ENCODE assay signal across 8 mouse cellular contexts in genomic region chr19:7240291-7240690, GRCm38 (mm10). TPM values are rescaled to one million over a fixed set of nuclear protein-coding genes. Genes with fewer than 3 reads are reported as not detected.
DNase-seq lines count a peak whose midpoint lies in the region; ATAC-seq lines count a peak whose summit lies in the region.

No protein-coding gene starts in this region.

- H3K36me3 ChIP-seq in lung, embryonic 16.5 days (ENCODE audit: control insufficient read depth, insufficient read depth, low read length), result 0 out of 2 replicates have a peak, but pooled peaks cover 4% of the 10 kb centered on the region
- H3K36me3 ChIP-seq in hindbrain, embryonic 10.5 days, result peaks cover 32% of the 10 kb centered on the region
- H3K36me3 ChIP-seq in midbrain, embryonic 10.5 days, result peaks cover 35% of the 10 kb centered on the region

- peaks cover 8% of the 10 kb centered on the region for H3K4me1 ChIP-seq in lung, embryonic 16.5 days (replicated peaks; ENCODE audit: control insufficient read depth, insufficient read depth, low read length)
- peaks cover 28% of the 10 kb centered on the region for H3K4me1 ChIP-seq in hindbrain, embryonic 10.5 days (replicated peaks)
- peaks cover 28% of the 10 kb centered on the region for H3K4me1 ChIP-seq in midbrain, embryonic 10.5 days

- H3K9me3 ChIP-seq in lung, embryonic 16.5 days (ENCODE audit: control insufficient read depth, low read length), result no peaks in the 10 kb centered on the region
- no peaks in the 10 kb centered on the region for H3K9me3 ChIP-seq in hindbrain, embryonic 10.5 days
- H3K9me3 ChIP-seq in midbrain, embryonic 10.5 days (replicated peaks), result no peaks in the 10 kb centered on the region

- no peak for ATAC-seq in lung, embryonic 16.5 days (ENCODE audit: low read depth)
- 0 out of 2 replicates have a peak, but pooled peaks have one; percentile 11 for ATAC-seq in common myeloid progenitor, adult 5-6 weeks (replicated peaks; ENCODE audit: low read depth, poor library complexity, severe bottlenecking)

- peak overlapping the region; percentile 59 for H3K4me2 ChIP-seq in lung, embryonic 16.5 days (ENCODE audit: low read depth, low read length)

- H3K9ac ChIP-seq in lung, embryonic 16.5 days (ENCODE audit: low read length), result peak overlapping the region; percentile 81

- no peaks in the 10 kb centered on the region for H3K27me3 ChIP-seq in lung, embryonic 16.5 days (ENCODE audit: control insufficient read depth, insufficient read depth, low read depth, low read length)
- H3K27me3 ChIP-seq in hindbrain, embryonic 10.5 days (ENCODE audit: insufficient read depth, poor library complexity, severe bottlenecking), result peaks cover 17% of the 10 kb centered on the region; the same call in 1 of the 2 replicates
- peaks cover 20% of the 10 kb centered on the region for H3K27me3 ChIP-seq in midbrain, embryonic 10.5 days (ENCODE audit: low read depth, poor library complexity, severe bottlenecking)

- WGBS in lung, embryonic 16.5 days, result under 1% methylated on average over 13 of the region's 13 CpGs
- 5% methylated on average over 13 of the region's 13 CpGs for WGBS in hindbrain, embryonic 10.5 days
- WGBS in midbrain, embryonic 10.5 days, result 7% methylated on average over 13 of the region's 13 CpGs

- H3K4me3 ChIP-seq in lung, embryonic 16.5 days (ENCODE audit: low read length), result peak overlapping the region; percentile 77
- peak overlapping the region; percentile 86 for H3K4me3 ChIP-seq in hindbrain, embryonic 10.5 days
- H3K4me3 ChIP-seq in midbrain, embryonic 10.5 days, result peak overlapping the region; percentile 87

- H3K27ac ChIP-seq in lung, embryonic 16.5 days (ENCODE audit: low read length), result 0 out of 2 replicates have a peak overlapping the region, but pooled peaks have one; percentile 0
- peak overlapping the region; percentile 95 for H3K27ac ChIP-seq in hindbrain, embryonic 10.5 days
- peak overlapping the region; percentile 96 for H3K27ac ChIP-seq in midbrain, embryonic 10.5 days (replicated peaks)

- DNase-seq in lung, postnatal 10 days, result no peak
- DNase-seq in hindbrain, embryonic 10.5 days (ENCODE audit: low spot score), result no peak
- DNase-seq in midbrain, embryonic 10.5 days (ENCODE audit: low spot score), result no peak
- DNase-seq in right cerebral cortex, postnatal 36 days (ENCODE audit: low spot score in 2 of 2), result no peak
- DNase-seq in frontal cortex, postnatal 14 days (ENCODE audit: low spot score in 2 of 2), result no peak
- DNase-seq in adrenal gland, postnatal 10 days, result no peak

RNA-seq across cellular contexts. Expression of gene Naa40, which starts 0.7 kb away (rescaled TPM):
- 54.3 and 56.1 TPM in 2 replicates for polyA plus RNA-seq in lung, embryonic 16.5 days (2015; fragmentation: Nextera tagmentation; extraction: Ambion mirVana)
- 31.5 and 39.4 TPM in 2 replicates for total RNA-seq in common myeloid progenitor, adult 5-6 weeks (2017)
- 89.8 and 96.5 TPM in 2 replicates for polyA plus RNA-seq in hindbrain, embryonic 10.5 days (2016; fragmentation: Nextera tagmentation; extraction: Ambion mirVana)
- 105 and 107 TPM in 2 replicates for polyA plus RNA-seq in midbrain, embryonic 10.5 days (2016; fragmentation: Nextera tagmentation; extraction: Ambion mirVana)
- total RNA-seq in adrenal gland, postnatal 10 days (2021), result 10 to 100 TPM; 27.2 to 38.8 TPM

RNA-seq across cellular contexts. Expression of gene Cox8a, which starts 22.9 kb away (rescaled TPM):
- polyA plus RNA-seq in lung, embryonic 16.5 days (2015; fragmentation: Nextera tagmentation; extraction: Ambion mirVana), result 899 and 904 TPM in 2 replicates
- total RNA-seq in common myeloid progenitor, adult 5-6 weeks (2017), result 385 and 388 TPM in 2 replicates
- 914 and 944 TPM in 2 replicates for polyA plus RNA-seq in hindbrain, embryonic 10.5 days (2016; fragmentation: Nextera tagmentation; extraction: Ambion mirVana)
- 895 and 900 TPM in 2 replicates for polyA plus RNA-seq in midbrain, embryonic 10.5 days (2016; fragmentation: Nextera tagmentation; extraction: Ambion mirVana)
- total RNA-seq in adrenal gland, postnatal 10 days (2021), result 1,000 to 10,000 TPM; 1,477 to 1,649 TPM

RNA-seq across cellular contexts. Expression of gene Rcor2, which starts 26.8 kb away (rescaled TPM):
- 5.9 and 8.5 TPM in 2 replicates for polyA plus RNA-seq in lung, embryonic 16.5 days (2015; fragmentation: Nextera tagmentation; extraction: Ambion mirVana)
- 5.9 and 9.0 TPM in 2 replicates for total RNA-seq in common myeloid progenitor, adult 5-6 weeks (2017)
- 72.0 and 79.1 TPM in 2 replicates for polyA plus RNA-seq in hindbrain, embryonic 10.5 days (2016; fragmentation: Nextera tagmentation; extraction: Ambion mirVana)
- polyA plus RNA-seq in midbrain, embryonic 10.5 days (2016; fragmentation: Nextera tagmentation; extraction: Ambion mirVana), result 62.2 and 73.1 TPM in 2 replicates
- 1 to 10 TPM; 4.5 to 7.6 TPM for total RNA-seq in adrenal gland, postnatal 10 days (2021)

RNA-seq across cellular contexts. Expression of gene Otub1, which starts 34.2 kb away (rescaled TPM):
- 176 and 187 TPM in 2 replicates for polyA plus RNA-seq in lung, embryonic 16.5 days (2015; fragmentation: Nextera tagmentation; extraction: Ambion mirVana)
- total RNA-seq in common myeloid progenitor, adult 5-6 weeks (2017), result 68.3 and 73.2 TPM in 2 replicates
- polyA plus RNA-seq in hindbrain, embryonic 10.5 days (2016; fragmentation: Nextera tagmentation; extraction: Ambion mirVana), result 273 and 309 TPM in 2 replicates
- 274 and 293 TPM in 2 replicates for polyA plus RNA-seq in midbrain, embryonic 10.5 days (2016; fragmentation: Nextera tagmentation; extraction: Ambion mirVana)
- 100 to 1,000 TPM; 104 to 105 TPM for total RNA-seq in adrenal gland, postnatal 10 days (2021)

Comparison
In these comparisons a context has a peak if more than half of its experiments do, and no peak if none do; other contexts are left out.
1. H3K27ac ChIP-seq: peak in every context shown above with its lines; median percentile 96 in midbrain, embryonic 10.5 days; 95 in hindbrain, embryonic 10.5 days; 0 in lung, embryonic 16.5 days.